Mouse (Mus musculus): ENCODE results near the gene Slc44a1. TPM values are rescaled to one million over a fixed set of nuclear protein-coding genes. Genes with fewer than 3 reads are reported as not detected.

Gene Slc44a1
- polyA plus RNA-seq, 1 experiment from 2014 or later, result 16.6 TPM

- H3K27ac ChIP-seq, result no peak overlapping the region
- H3K27me3 ChIP-seq (ENCODE audit: control insufficient read depth, insufficient read depth, low read length), result no peaks in the 10 kb centered on the region
- 79% methylated on average over 6 of the region's 6 CpGs for WGBS
- no peak overlapping the region for H3K4me2 ChIP-seq (replicated peaks)
- no peak overlapping the region for H3K9ac ChIP-seq
- peaks cover 28% of the 10 kb centered on the region for H3K4me1 ChIP-seq (replicated peaks; ENCODE audit: control insufficient read depth, insufficient read depth, low read length)
- no peak for ATAC-seq (ENCODE audit: low FRiP score)
- no peak overlapping the region for H3K4me3 ChIP-seq (replicated peaks; ENCODE audit: low read length)
- no peak for DNase-seq (ENCODE audit: low spot score)
- H3K36me3 ChIP-seq (replicated peaks; ENCODE audit: control insufficient read depth, insufficient read depth), result no peaks in the 10 kb centered on the region
- no peaks in the 10 kb centered on the region for H3K9me3 ChIP-seq (ENCODE audit: control insufficient read depth, low read length)
Observed at GRCm38 (mm10) chr4:53516011-53516532, 75.9 kb downstream of the Slc44a1 start.

- Histone ChIP-seq H3K27ac (no peak overlapping the region), H3K4me3 (replicated peaks; ENCODE audit: low read length) (no peak overlapping the region), H3K27me3 (ENCODE audit: control insufficient read depth, insufficient read depth, low read length) (no peaks in the 10 kb centered on the region), H3K4me1 (replicated peaks; ENCODE audit: control insufficient read depth, insufficient read depth, low read length) (peaks cover 6% of the 10 kb centered on the region; the same call in 1 of the 2 replicates), H3K36me3 (replicated peaks; ENCODE audit: control insufficient read depth, insufficient read depth) (no peaks in the 10 kb centered on the region), H3K9me3 (ENCODE audit: control insufficient read depth, low read length) (no peaks in the 10 kb centered on the region), H3K9ac (no peak overlapping the region), H3K4me2 (replicated peaks) (no peak overlapping the region)
- DNase-seq (ENCODE audit: low spot score), result no peak
- no peak for ATAC-seq (ENCODE audit: low FRiP score)
- over 99% methylated on average over 2 of the region's 2 CpGs for WGBS
Observed at GRCm38 (mm10) chr4:53519429-53519828, 79.2 kb downstream of the Slc44a1 start.

DNA sequence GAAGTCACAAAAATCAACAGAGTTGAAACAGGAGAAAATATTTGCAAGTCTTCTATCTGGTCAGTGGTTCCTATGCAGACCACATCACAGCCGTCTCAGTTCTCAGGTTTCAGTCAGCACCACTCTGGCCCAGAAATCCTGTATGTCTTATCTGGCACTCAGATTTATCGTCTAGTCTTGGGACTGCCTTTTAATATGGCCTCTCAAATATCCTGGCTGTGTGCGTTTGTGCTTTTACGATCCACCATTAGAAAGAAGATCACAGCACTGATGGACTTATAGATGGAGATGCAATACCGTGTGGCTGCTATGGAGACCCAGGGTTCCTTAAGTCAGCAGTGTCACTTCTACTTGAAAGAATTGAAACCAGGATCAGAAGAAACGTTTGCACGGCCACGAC is 80.8 kb downstream of the Slc44a1 start:
- Histone ChIP-seq H3K27me3 (ENCODE audit: control insufficient read depth, insufficient read depth, low read length) (no peaks in the 10 kb centered on the region), H3K36me3 (replicated peaks; ENCODE audit: control insufficient read depth, insufficient read depth) (no peaks in the 10 kb centered on the region), H3K4me1 (replicated peaks; ENCODE audit: control insufficient read depth, insufficient read depth, low read length) (peaks cover 4% of the 10 kb centered on the region; the same call in 1 of the 2 replicates), H3K4me3 (replicated peaks; ENCODE audit: low read length) (no peak overlapping the region), H3K9ac (no peak overlapping the region), H3K27ac (no peak overlapping the region), H3K4me2 (replicated peaks) (no peak overlapping the region), H3K9me3 (ENCODE audit: control insufficient read depth, low read length) (no peaks in the 10 kb centered on the region)
- no peak for ATAC-seq (ENCODE audit: low FRiP score)
- no peak for DNase-seq (ENCODE audit: low spot score)
- 90% methylated on average over 8 of the region's 8 CpGs for WGBS

DNA sequence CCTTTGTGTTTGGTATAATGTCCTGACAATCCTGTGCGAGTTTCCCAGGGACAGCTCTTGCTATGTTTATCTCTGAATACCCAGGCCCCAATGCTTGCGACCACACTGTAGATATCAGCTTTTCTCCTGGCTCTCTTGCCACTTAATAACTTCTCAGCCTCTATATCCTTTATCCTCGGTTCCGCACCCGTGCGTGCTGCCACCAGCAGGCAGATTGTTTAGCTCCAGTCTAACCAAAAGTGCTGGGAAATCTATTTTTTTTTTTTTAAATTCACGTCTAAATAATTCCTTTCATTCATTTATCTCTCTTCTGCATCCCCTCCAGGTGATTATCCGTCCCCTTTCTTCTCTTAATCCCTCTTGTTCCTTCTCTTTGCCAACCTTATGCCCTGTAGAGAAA is 82.4 kb downstream of the Slc44a1 start:
- Histone ChIP-seq H3K4me2 (replicated peaks) (no peak overlapping the region), H3K4me1 (replicated peaks; ENCODE audit: control insufficient read depth, insufficient read depth, low read length) (0 out of 2 replicates have a peak, but pooled peaks cover 3% of the 10 kb centered on the region), H3K4me3 (replicated peaks; ENCODE audit: low read length) (no peak overlapping the region), H3K9ac (no peak overlapping the region), H3K27me3 (ENCODE audit: control insufficient read depth, insufficient read depth, low read length) (no peaks in the 10 kb centered on the region), H3K9me3 (ENCODE audit: control insufficient read depth, low read length) (no peaks in the 10 kb centered on the region), H3K36me3 (replicated peaks; ENCODE audit: control insufficient read depth, insufficient read depth) (no peaks in the 10 kb centered on the region), H3K27ac (no peak overlapping the region)
- DNase-seq (ENCODE audit: low spot score) (no peak), ATAC-seq (ENCODE audit: low FRiP score) (no peak)
- 78% methylated on average over 8 of the region's 8 CpGs for WGBS

DNA sequence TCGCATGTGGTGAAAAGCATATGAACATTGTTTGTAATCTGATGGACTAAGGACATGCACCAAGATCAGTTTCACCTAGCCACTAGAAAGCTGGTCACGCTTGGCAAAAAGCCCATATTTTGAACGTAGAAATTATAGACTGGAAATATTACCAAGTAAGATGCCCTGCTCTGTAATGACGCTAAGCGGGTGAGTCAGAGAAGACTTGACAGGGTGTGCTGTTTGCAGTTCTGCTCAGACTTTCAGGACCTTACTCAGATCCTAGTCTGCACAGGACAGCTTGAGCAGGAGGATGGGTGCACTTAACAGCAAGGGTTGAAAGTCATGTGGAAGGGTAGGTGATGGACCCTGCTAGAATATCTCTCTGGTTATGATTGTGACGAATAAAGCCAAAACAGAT is 85.3 kb downstream of the Slc44a1 start:
- H3K36me3 ChIP-seq (replicated peaks; ENCODE audit: control insufficient read depth, insufficient read depth), result no peaks in the 10 kb centered on the region
- no peak for DNase-seq (ENCODE audit: low spot score)
- no peaks in the 10 kb centered on the region for H3K27me3 ChIP-seq (ENCODE audit: control insufficient read depth, insufficient read depth, low read length)
- H3K4me3 ChIP-seq (replicated peaks; ENCODE audit: low read length), result no peak overlapping the region
- no peak overlapping the region for H3K27ac ChIP-seq
- no peak overlapping the region for H3K9ac ChIP-seq
- 0 out of 2 replicates have a peak, but pooled peaks cover 3% of the 10 kb centered on the region for H3K4me1 ChIP-seq (replicated peaks; ENCODE audit: control insufficient read depth, insufficient read depth, low read length)
- no peak overlapping the region for H3K4me2 ChIP-seq (replicated peaks)
- no peaks in the 10 kb centered on the region for H3K9me3 ChIP-seq (ENCODE audit: control insufficient read depth, low read length)
- no peak for ATAC-seq (ENCODE audit: low FRiP score)
- WGBS, result 92% methylated on average over 6 of the region's 6 CpGs

- Histone ChIP-seq H3K27ac (no peak overlapping the region), H3K36me3 (replicated peaks; ENCODE audit: control insufficient read depth, insufficient read depth) (no peaks in the 10 kb centered on the region), H3K4me2 (replicated peaks) (no peak overlapping the region), H3K4me3 (replicated peaks; ENCODE audit: low read length) (no peak overlapping the region), H3K4me1 (replicated peaks; ENCODE audit: control insufficient read depth, insufficient read depth, low read length) (0 out of 2 replicates have a peak, but pooled peaks cover 3% of the 10 kb centered on the region), H3K27me3 (ENCODE audit: control insufficient read depth, insufficient read depth, low read length) (no peaks in the 10 kb centered on the region), H3K9me3 (ENCODE audit: control insufficient read depth, low read length) (no peaks in the 10 kb centered on the region), H3K9ac (no peak overlapping the region)
- no peak for DNase-seq (ENCODE audit: low spot score)
- ATAC-seq (ENCODE audit: low FRiP score), result no peak
- WGBS, result 94% methylated on average over 1 of the region's 1 CpGs
Observed at GRCm38 (mm10) chr4:53525994-53526393, 85.8 kb downstream of the Slc44a1 start.

- Histone ChIP-seq H3K36me3 (replicated peaks; ENCODE audit: control insufficient read depth, insufficient read depth) (no peaks in the 10 kb centered on the region), H3K9me3 (ENCODE audit: control insufficient read depth, low read length) (no peaks in the 10 kb centered on the region), H3K9ac (no peak overlapping the region), H3K4me3 (replicated peaks; ENCODE audit: low read length) (no peak overlapping the region), H3K4me1 (replicated peaks; ENCODE audit: control insufficient read depth, insufficient read depth, low read length) (0 out of 2 replicates have a peak, but pooled peaks cover 3% of the 10 kb centered on the region), H3K4me2 (replicated peaks) (no peak overlapping the region), H3K27ac (no peak overlapping the region), H3K27me3 (ENCODE audit: control insufficient read depth, insufficient read depth, low read length) (no peaks in the 10 kb centered on the region)
- DNase-seq (ENCODE audit: low spot score) (no peak), ATAC-seq (ENCODE audit: low FRiP score) (no peak)
- WGBS, result 48% methylated on average over 2 of the region's 2 CpGs
Observed at GRCm38 (mm10) chr4:53526446-53526845, 86.2 kb downstream of the Slc44a1 start.

DNA sequence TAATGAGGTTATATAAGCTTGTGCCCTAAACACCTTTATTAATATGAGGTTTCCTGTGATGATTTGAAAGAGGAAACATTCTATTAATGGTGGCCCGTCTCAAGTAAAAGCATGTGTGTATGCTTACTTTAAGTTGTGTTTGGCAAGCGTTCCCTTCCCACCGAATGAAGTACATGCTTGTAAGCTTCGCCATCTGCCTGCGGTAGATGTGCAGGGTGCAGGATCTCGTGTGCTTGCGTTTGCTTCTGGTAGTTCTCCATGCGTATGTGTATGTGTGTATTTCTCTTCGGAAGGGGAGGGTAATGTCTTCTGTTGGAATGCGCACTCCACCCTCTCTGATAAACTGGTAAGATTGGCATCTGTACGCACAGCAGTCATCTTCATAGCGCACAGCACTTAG is 95.6 kb downstream of the Slc44a1 start:
- Histone ChIP-seq H3K4me2 (replicated peaks) (no peak overlapping the region), H3K4me3 (replicated peaks; ENCODE audit: low read length) (no peak overlapping the region), H3K27me3 (ENCODE audit: control insufficient read depth, insufficient read depth, low read length) (no peaks in the 10 kb centered on the region), H3K9me3 (ENCODE audit: control insufficient read depth, low read length) (no peaks in the 10 kb centered on the region), H3K4me1 (replicated peaks; ENCODE audit: control insufficient read depth, insufficient read depth, low read length) (no peaks in the 10 kb centered on the region), H3K9ac (no peak overlapping the region), H3K27ac (no peak overlapping the region), H3K36me3 (replicated peaks; ENCODE audit: control insufficient read depth, insufficient read depth) (no peaks in the 10 kb centered on the region)
- DNase-seq (ENCODE audit: low spot score) (no peak), ATAC-seq (ENCODE audit: low FRiP score) (no peak)
- 92% methylated on average over 12 of the region's 12 CpGs for WGBS

DNA sequence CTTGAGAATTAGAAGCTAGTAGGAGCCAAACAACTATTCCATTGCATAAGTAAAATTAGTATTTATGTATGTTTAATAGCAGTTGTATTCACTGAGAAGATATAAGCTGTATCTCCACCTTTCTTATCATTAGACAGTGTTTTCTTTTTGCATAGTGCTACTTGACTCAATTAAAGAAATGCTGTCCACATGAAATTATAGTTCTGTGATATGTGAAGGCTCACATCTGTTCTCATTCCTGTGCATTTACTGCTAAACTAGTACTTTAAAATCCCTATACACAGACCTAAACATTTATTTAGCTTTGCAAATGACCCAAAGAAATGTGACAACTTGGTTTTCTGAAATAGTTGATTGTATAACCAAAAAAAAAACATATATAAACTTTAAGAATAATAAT is 96.9 kb downstream of the Slc44a1 start:
- Histone ChIP-seq H3K4me3 (replicated peaks; ENCODE audit: low read length) (no peak overlapping the region), H3K4me2 (replicated peaks) (no peak overlapping the region), H3K27ac (no peak overlapping the region), H3K36me3 (replicated peaks; ENCODE audit: control insufficient read depth, insufficient read depth) (no peaks in the 10 kb centered on the region), H3K27me3 (ENCODE audit: control insufficient read depth, insufficient read depth, low read length) (no peaks in the 10 kb centered on the region), H3K4me1 (replicated peaks; ENCODE audit: control insufficient read depth, insufficient read depth, low read length) (no peaks in the 10 kb centered on the region), H3K9ac (no peak overlapping the region), H3K9me3 (ENCODE audit: control insufficient read depth, low read length) (no peaks in the 10 kb centered on the region)
- DNase-seq (ENCODE audit: low spot score), result no peak
- ATAC-seq (ENCODE audit: low FRiP score), result no peak

- Histone ChIP-seq H3K4me3 (replicated peaks; ENCODE audit: low read length) (no peak overlapping the region), H3K27ac (no peak overlapping the region), H3K27me3 (ENCODE audit: control insufficient read depth, insufficient read depth, low read length) (no peaks in the 10 kb centered on the region), H3K36me3 (replicated peaks; ENCODE audit: control insufficient read depth, insufficient read depth) (peaks cover 4% of the 10 kb centered on the region), H3K4me1 (replicated peaks; ENCODE audit: control insufficient read depth, insufficient read depth, low read length) (no peaks in the 10 kb centered on the region), H3K9ac (no peak overlapping the region), H3K9me3 (ENCODE audit: control insufficient read depth, low read length) (no peaks in the 10 kb centered on the region), H3K4me2 (replicated peaks) (no peak overlapping the region)
- WGBS, result 81% methylated on average over 2 of the region's 2 CpGs
- DNase-seq (ENCODE audit: low spot score) (no peak), ATAC-seq (ENCODE audit: low FRiP score) (no peak)
Observed at GRCm38 (mm10) chr4:53537539-53537938, 97.3 kb downstream of the Slc44a1 start.
